Mouse (Mus musculus): ENCODE measurements around the gene Trim33. TPM values are rescaled to one million over a fixed set of nuclear protein-coding genes. Genes with fewer than 3 reads are reported as not detected.

Gene Trim33
- total RNA-seq (2021), result 54.5 and 55.0 TPM in 2 replicates
- long read RNA-seq, partial matches to known transcripts, result 10 of 11 reads
- long read RNA-seq, other reads (novel, unspliced or antisense), result 1 of 11 reads

DNA sequence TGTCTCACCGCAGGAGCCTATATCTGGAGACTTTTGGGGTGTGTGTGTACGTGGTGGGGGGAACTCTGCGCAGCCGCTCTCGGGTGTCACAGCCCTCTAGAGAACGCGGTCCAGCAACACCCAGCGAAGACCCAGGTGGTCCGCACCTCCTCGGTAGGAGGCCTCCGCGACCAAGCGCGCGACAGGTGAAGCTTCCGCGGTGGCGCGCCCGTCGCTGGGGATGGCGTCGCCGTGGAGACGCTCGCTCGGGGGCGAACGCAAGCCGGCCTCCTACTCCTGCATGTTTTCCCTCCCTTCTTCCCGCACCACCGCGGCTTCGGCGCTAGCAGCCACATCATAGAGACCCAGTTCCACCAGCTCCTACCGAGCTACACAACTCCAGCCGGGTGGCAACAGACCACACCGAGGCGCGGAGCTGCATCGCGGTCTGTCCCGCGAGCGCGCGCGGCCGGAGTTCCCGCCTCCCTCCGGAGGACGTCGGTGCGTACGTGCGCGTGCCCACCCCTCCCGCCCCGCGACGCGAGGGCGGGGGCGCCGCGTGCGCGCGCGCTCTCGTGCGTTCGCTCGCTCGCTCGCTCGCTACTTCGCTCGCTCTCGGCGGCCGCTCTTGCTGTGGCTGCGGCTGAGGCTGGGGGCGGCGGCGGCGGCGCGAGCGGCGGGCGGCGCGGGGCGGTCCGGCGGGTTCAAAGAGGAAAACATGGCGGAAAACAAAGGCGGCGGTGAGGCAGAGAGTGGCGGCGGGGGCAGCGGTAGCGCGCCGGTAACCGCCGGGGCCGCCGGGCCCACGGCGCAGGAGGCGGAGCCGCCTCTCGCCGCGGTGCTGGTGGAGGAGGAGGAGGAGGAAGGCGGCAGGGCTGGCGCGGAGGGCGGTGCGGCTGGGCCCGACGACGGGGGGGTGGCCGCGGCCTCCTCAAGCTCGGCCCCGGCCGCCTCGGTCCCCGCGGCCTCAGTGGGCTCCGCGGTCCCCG is at the start of gene Trim33:
TSS of gene Trim33 (plus strand) at position 112 of the 968 bp plus-strand sequence.
- DNase-seq, result peak; percentile 91

DNA sequence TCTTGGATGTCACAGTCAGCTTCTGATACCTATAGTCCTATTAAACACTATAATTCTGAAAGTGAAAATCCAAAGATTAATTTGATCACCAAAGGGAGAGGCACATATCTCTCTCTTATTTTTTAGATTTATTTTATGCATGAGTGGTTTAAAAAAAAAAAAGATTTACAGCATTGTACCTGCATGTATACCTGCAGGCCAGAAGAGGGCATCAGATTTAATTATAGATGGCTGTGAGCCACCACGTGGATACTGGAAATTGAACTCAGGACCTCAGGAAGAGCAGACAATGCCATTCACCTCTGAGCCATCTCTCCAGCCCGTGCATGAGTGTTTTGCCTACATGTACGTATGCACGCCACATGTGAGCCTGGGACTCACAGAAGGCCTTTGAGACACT is 46.7 kb upstream of the Trim33 start:
- DNase-seq, result no peak

DNA sequence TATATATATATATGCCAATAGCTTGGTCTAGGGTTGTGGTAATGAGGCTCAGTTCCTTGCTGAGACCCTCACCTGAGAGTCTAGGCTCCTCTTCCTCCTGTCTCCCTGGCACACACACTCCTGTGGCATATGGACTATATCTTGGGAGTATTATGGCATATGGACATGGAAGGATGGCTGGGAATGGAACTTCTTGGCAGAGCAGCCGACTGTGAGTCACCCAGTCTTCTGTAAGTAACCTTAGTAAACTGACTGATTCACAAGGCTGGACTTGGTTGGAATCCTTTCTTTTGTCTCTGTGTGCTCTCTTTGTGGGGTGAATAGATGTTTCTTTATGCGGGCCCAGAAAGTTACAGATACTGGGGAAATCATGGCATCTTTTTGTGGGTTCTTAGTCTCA is 37.6 kb upstream of the Trim33 start:
- DNase-seq, result peak; percentile 8

DNA sequence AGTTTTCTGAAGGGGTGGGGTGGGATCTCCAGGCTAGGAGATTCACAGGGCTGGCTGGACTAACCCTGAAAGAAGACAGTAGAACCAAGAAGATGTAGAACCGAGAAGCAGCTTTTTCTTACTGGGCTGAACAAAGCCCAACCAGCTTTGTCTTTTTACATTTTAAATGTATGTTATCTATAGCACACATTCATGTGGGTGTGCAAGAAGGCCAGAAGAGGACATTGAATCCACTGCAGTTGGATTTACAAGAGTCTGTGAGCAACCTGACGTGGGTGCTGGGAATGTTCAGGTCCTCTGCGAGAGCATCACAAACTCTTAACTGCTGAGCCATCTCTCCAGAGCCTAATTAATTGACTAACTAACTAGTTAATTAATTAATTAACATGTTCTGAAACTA is 36.9 kb upstream of the Trim33 start:
- DNase-seq, result no peak

DNA sequence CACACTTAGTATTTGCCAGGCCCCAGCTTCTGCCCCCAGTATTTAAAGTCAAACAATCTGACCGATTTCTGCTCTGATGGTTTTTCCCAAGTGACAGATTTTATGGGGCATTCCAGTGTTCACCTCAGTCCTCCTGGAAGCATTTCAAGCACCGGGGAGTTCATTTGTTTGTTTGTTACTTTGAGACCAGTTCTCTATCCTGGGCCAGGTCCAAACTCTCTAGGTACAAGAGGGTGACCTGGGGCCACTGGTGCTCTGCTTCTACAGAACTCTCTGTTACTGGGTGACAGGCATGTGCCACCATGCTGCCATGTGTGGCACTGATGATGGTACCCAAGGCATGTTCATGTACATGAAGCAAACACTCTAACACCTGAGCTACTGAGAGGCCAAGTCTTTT is 35.6 kb upstream of the Trim33 start:
- DNase-seq, result no peak

DNA sequence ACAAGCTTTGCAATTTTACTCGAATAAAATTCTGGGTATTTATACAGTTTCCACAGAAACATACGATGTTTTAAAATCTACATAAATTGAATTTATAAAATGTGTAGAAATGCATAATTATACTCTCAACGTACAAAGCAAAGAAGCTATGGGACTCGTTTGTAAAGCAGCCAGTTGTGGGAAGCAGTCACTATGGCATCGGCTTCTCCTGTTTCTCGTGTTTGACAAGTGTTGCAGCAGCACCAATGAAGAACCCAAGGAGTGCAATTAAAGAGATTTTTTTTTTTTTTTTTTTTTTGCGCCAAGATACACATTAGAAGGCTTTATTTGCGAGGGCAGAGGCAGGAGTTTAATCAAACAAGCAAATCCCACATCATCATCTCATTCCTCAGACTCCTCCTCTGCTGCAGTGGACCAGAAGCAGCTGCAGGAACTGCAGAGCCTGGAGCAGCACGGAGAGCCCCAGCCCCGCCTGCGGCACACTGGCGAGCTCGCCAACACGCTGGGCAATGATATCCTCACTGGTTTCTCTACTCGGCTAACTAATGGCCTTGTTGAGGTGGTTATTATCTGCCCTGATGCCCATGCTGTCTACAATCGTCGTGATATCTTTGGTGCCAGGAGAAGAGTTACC is 32.3 kb upstream of the Trim33 start:
- DNase-seq, result no peak

DNA sequence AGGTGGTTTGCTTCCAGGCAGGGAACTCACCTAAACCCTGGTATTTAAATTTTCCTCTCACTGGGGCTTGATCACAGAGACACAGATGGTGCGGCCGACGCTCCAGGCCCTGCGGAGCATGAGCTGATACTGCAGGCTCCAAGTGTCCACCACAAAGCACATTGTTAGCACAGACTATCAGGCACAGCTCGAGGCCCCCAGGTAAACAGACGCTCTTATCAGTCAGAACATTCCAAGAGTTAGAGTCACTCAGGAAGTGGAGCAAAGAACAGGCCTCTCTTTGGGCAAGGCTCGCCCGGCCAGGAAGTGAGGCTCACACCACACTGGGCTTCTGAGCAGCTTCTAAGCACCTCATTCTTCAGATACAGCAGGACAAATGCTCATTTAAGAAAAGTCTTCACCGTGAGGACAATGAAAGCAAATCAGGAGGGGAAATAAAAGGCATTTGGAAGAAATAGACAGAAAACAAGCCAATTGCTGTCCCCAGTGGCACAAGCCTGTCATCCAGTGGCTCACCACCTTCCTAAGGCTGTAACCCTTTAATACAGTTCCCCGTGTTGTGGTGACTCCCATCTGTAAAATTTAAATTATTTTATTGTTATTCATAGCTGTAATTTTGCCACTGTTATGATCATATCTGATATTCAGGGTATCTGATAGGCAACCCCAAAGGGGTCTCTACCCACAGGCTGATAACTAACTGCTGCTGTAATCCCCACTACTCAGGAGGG is 22.8 kb upstream of the Trim33 start:
- DNase-seq, result no peak

DNA sequence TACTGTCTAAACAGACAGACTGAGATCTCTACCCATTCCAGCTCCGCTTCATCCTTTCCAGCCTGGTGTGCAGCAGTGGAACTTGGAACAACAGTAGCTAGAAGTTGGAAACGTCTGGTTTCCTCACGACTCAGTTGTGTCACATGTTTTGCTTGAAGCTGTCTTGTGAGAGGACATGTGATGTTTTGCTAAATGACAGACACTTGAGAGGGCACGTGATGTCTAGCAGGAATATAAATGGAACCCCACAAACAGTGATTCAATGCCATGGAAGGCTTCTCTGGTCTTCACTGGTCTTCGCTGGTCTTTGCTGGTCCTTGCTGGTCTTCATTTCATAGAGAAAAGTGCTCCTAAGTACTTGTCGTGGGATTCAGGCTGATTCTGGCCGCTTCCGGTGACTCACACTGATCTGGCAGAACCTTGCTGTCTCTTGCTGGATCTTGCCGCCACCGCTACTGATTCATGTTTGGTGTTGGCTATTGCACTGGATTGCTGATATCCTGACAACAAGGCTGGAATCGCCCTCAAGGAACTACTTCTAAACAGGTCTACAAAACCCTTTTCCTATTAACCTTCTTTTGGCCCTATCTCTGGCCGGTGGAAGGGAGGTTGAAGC is 16.2 kb upstream of the Trim33 start:
- DNase-seq, result peak; percentile 56

DNA sequence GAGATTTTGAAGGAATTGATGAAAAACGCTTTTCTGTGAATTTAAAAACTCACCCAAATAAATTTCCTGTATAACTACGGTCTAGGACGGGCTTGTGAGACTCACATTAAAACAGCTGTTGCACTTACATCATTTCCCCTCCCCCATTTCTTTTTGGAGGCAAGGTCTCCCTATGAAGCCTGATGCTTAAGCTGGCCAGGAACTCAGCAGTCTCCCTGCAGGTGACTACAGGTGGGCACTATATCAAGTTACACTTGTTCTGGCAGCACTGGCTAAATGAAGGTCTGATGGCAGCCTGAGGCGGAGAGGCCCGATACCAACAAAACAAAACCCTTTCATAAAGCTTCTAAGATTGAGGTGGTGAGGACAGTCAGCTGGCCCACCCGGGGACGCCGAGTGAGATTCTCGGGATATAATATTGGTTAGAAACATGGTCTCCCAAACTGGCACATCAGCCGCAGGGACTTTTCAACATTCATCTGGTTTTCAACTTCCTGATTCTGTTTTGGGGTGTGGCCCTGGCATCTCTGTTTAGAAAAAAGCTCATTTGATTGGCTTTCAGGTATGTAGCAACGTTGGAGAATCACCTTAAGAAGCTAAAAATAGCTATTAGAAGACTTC is 422 bp upstream of the Trim33 start:
- DNase-seq, result peak; percentile 26

DNA sequence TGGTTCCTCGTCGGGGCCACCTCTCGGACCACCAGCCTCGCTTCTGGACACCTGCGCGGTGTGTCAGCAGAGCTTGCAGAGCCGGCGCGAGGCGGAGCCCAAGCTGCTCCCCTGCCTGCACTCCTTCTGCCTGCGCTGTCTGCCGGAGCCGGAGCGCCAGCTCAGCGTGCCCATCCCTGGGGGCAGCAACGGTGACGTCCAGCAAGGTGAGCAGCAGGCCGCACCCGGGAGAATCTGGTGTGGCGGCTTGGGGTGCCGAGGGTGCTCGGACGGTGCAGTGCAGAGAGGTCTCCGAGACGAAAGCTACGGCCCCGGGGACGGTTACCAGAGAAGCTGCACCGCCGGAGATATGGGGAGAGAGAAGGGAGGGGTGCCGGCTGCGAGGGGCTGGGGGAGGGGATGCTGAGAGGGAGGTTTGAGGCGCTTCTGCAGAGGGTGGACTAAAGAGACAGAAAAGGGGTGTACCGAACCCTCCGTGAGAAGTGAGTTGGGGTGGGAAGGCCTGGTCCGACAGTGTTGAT is 1.2 kb downstream of the Trim33 start:
- peak; percentile 54 for DNase-seq

DNA sequence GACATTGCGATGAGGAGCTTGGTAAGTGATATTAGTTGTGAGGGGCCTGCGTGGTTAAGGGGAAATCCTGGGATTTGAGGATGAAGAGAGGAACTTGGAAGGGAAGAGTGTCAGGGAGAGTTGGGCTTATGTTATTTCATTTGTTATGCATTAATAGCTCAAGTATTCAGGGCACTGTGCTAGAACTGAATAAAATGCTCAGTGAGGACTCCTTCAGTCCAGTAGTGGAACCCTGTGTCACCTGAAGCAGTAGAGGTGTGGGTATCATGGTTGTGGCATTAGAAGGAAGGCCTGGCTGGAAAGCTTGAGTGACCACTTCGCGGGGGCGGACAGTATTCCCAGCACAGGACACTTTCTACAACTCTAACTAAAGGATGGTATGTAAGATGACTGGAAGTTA is 1.8 kb downstream of the Trim33 start:
- DNase-seq, result no peak

DNA sequence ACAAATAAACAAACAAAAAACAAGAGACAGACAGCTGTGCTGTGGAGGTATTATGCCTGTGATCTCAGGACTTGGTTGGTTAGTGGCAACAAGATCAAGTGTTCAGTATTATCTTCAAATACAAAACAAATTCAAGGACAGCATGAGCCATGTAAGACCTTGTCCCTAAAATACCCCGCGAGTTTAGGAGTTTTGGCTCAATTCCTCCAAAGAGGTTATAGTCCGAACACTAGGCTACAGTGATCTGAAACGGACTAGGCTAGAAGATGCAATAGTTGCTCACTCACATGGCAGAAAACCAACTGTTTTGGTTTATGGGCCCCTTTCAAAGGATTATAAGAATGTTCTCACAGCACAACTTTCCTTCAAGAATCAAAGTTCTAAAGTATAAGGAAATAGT is 9.7 kb downstream of the Trim33 start:
- DNase-seq, result no peak

DNA sequence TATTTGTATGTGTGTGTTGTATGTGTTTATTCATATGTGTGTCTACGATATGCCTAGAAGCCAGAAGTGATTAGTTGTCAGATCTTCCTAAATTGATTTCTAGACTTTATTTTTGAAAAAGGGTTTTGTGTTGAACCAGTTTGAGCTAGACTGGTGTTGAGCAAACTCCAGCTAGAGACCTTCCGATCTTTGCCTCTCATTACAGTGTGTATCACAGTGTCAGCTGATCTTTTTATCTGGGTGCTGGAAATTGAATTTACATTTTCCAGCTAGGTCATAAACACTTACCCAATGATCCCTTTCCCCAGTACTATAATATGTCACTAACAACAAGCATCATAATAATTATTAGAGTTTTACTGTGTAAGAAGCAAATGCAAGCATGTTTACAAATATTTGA is 12.0 kb downstream of the Trim33 start:
- DNase-seq, result no peak

DNA sequence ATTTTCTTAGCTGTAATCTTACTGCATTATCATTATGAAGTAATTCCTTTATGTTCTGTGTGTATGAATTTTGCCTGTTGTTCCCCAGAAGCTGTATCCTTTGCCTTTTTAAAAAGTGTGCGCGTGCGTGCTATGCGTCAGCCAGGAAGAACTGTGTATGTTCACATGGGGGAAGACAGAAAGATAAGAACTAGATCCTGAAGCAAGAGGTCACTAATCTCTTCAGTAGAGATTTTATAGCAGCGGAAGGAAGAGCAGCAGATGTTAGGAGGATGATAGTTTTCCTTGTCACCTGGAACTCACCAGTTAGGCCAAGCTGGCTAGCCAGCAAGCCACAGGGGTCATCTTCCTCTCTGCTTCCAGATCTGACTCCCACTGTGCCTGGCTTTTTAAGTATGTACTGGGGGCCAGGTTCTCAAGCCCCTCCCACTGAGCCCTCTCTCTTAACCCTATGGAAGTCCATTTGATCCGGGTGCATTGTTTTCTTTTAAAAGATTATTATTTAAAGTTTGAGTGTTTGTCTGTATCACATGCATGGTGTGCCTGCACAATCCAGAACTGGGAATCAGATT is 26.4 kb downstream of the Trim33 start:
- DNase-seq, result no peak

DNA sequence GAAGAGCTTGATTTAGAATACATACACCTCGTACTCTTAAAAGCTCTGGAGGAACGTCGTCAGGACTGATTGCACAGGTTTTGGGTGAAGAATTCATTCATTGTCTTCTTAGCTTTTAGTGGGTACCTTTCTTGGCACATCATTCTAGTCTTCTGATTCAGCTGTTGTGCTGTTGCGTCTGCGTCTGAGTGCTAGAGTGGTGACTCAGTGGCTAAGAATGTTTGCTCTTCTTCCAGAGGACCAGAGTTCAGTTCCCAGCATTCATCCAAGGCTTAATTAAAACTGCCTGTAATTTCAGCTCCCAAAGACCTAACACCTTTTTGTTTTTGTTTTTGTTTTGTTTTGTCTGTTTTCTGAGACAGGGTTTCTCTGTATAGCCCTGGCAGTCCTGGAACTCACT is 30.2 kb downstream of the Trim33 start:
- DNase-seq, result no peak

DNA sequence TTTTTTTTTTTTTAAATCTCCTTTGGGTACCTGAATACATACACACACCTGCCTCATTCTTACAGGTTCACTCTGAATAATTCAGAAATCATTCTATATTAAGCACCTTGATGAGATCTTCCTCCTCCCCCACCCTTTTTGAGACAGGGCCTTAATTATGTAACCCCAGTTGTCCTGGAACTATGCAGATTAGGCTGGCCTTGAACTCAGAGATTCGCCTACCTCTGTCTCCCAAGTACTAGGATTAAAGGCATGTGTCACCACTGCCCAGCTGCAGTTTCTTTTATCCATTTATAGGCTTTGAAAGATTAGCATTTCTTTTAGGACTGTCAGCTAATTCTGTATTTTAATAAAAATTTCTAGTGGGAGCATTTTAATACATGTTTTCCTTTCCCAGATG is 30.7 kb downstream of the Trim33 start:
- no peak for DNase-seq

DNA sequence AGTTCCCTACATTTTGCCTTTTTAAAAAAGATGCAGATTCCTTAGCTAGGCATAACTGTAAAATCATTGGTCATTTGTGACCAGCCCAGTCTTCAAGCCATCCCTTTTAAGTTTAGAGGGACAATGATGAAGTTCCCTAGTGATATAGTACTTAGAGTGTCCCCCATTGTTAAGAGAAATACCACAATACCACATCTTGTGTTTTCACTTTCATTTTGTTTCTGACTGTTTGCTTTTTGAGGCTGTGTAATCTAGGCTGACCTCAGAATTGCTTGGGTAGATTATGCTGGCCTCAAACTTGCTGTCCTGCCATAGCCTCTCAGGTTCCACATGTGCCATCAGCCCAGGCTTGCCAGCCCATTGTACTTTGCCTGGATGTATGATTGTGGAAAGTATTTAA is 35.2 kb downstream of the Trim33 start:
- no peak for DNase-seq

DNA sequence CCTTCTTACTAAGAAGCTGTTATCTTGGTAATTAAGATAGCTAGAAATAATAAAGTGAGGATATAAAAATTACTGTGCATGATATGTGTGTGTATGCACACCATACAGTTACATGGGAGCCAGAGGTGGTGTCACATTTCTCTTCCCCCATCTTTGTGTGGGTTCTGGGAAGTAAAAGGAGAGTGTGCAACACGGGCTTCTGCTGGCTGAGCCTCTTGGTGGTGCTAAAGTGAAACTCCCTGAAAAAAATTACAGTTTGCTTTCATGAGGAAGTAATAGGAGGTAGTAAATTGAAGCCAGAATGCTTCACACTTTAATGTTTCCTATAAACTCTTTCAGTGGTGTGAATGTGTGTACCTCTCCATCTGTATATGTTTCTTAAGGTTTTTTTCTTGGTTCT is 56.3 kb downstream of the Trim33 start:
- DNase-seq, result no peak

DNA sequence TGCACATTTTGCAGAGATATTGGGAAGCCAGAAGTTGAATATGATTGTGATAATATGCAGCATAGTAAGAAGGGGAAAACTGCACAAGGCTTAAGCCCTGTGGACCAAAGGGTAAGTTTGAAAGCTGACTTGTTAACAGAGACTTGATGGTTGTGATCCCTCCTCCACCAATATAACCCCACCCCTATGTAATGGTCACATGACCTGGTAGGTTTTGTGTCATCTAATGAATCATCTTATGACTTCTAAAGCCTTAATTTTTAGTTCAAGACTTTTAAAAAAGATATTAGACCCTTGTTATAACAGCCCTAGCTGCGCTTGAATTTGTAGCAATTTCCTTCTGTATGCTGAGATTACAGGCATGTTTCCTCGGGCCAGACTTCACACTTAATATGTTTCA is 67.6 kb downstream of the Trim33 start:
- no peak for DNase-seq

DNA sequence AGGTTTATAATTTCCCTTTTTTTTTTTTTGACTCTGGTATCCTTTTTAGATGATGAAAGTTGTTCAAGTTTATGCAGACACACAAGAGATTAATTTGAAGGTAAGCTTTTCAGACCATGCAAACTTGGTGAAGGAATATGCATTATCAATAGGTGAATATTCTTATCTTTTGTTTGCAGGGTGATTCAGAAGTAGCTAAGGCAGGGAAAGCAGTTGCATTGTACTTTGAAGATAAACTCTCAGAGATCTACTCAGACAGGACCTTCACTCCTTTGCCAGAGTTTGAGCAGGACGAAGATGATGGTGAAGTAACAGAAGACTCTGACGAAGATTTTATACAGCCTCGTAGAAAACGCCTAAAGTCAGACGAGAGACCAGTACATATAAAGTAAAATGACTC is 74.4 kb downstream of the Trim33 start:
- DNase-seq, result no peak

DNA sequence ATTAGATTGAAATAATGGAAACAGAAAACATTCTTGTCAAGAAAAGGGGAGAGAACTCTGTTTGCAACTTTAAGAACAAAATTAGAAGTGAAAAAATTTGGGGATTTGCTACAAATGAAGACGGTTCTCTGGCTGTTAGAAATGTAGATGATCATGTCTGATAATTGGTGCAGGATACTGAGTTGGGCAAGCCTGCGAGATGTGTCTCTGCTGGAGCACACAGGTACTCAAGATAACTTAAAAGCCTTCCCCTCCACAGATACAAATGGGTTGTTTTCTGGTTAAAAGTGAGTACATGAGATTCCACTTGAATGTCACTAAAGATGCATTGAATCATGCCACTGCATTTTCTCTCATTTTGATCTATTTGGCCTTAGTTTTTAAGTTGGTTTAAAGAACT is 74.9 kb downstream of the Trim33 start:
- DNase-seq, result no peak

Measured in adrenal gland, postnatal 25 days (tissue).